Mouse (Mus musculus): ENCODE measurements around the gene Trpc4.

DNA sequence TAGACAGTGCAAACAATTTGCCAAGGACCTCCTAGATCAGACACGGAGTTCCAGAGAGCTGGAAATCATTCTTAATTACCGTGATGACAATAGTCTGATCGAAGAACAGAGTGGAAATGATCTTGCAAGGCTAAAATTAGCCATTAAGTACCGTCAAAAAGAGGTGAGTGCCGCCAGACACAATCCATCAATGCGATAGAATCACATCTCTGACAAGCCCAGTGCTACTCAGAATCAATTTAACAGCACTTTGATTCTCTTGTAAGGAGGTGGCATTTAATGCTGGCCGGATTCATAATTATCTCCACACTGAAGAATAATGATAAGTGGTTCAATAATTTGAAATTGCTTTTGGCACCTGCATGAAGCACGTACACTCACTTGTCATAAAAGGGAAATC, 66.7 kb downstream of the Trpc4 start:
- no peak for TF ChIP-seq CTCF (conservative IDR thresholded peaks at IDR 0.05 in 1 of 2, IDR thresholded peaks at IDR 0.05 in 1 of 2; ENCODE audit: low read depth in 2 of 2, low read length in 2 of 2)
- no peak for TF ChIP-seq MXI1 (IDR thresholded peaks at IDR 0.05; ENCODE audit: low read depth, low read length)
- no peak for TF ChIP-seq POLR2AphosphoS2 (IDR thresholded peaks at IDR 0.05; ENCODE audit: low read depth, low read length)
- TF ChIP-seq POLR2A (IDR thresholded peaks at IDR 0.05; ENCODE audit: low read depth, low read length): no peak
- TF ChIP-seq RCOR1 (conservative IDR thresholded peaks at IDR 0.05; ENCODE audit: low read depth, low read length): no peak
- TF ChIP-seq MAX (IDR thresholded peaks at IDR 0.05; ENCODE audit: low read length): no peak
- no peak for TF ChIP-seq USF2 (conservative IDR thresholded peaks at IDR 0.05; ENCODE audit: low read depth, low read length)
- TF ChIP-seq ZMIZ1 (IDR thresholded peaks at IDR 0.05; ENCODE audit: low read depth, low read length): no peak
